Mouse (Mus musculus) ovary, adult 2 months (tissue): Measurements from ENCODE around the gene Serpinb1c. TPM values are rescaled to one million over a fixed set of nuclear protein-coding genes. Genes with fewer than 3 reads are reported as not detected.

Experiments used
- polyA plus RNA-seq: library from polyadenylated mRNA; depleted of rRNA; stranded (reverse); fragments of >200 nt; gene quantifications from 2 replicates; pipeline ENCODE4 v1.2.3, GENCODE M21; 2012; rRNA removed

Serpinb1c gene
- not detected in 2 replicates for polyA plus RNA-seq

GRCm38 (mm10) chr13:32898111-32898510, at the start of gene Serpinb1c:
Gene Serpinb1c, minus strand, starts transcription at chr13:32898211.

GRCm38 (mm10) chr13:32850668-32851404, 47.2 kb downstream of the Serpinb1c start, which contains the start of gene Serpinb1a:
Gene Serpinb1a, minus strand, starts transcription at chr13:32851185.

Other genes with a start within 250 kb of the Serpinb1c start
- gene Mylk4, start 114.3 kb downstream of the Serpinb1c start, polyA plus RNA-seq, result 0.14 and 0.20 TPM in 2 replicates
- gene Wrnip1, start 96.2 kb downstream of the Serpinb1c start, polyA plus RNA-seq, result 67.3 and 81.6 TPM in 2 replicates
- gene D930007J09Rik, start 95.4 kb downstream of the Serpinb1c start, polyA plus RNA-seq, result 1.8 TPM in 1 of 2 replicates, not detected in the other
- gene Serpinb1a, start 47.0 kb downstream of the Serpinb1c start, polyA plus RNA-seq, result 4.9 and 7.5 TPM in 2 replicates
- 10.3 and 11.8 TPM in 2 replicates for gene Serpinb6b, start 67.0 kb upstream of the Serpinb1c start, polyA plus RNA-seq
- 4.8 and 6.4 TPM in 2 replicates for gene Serpinb9, start 105.0 kb upstream of the Serpinb1c start, polyA plus RNA-seq
- gene Serpinb9b, start 129.2 kb upstream of the Serpinb1c start, polyA plus RNA-seq, result 0.31 and 0.55 TPM in 2 replicates
- gene Serpinb1b, start 180.4 kb upstream of the Serpinb1c start, polyA plus RNA-seq, result 0.11 TPM in 1 of 2 replicates, not detected in the other